Mouse (Mus musculus) heart, adult 11 months (tissue): ENCODE data around the gene Zfp597.

Experiments used
- DNase-seq: peaks from one replicate; pipeline ENCODE4 v3.0.0; 2022

Zfp597 gene

DNA sequence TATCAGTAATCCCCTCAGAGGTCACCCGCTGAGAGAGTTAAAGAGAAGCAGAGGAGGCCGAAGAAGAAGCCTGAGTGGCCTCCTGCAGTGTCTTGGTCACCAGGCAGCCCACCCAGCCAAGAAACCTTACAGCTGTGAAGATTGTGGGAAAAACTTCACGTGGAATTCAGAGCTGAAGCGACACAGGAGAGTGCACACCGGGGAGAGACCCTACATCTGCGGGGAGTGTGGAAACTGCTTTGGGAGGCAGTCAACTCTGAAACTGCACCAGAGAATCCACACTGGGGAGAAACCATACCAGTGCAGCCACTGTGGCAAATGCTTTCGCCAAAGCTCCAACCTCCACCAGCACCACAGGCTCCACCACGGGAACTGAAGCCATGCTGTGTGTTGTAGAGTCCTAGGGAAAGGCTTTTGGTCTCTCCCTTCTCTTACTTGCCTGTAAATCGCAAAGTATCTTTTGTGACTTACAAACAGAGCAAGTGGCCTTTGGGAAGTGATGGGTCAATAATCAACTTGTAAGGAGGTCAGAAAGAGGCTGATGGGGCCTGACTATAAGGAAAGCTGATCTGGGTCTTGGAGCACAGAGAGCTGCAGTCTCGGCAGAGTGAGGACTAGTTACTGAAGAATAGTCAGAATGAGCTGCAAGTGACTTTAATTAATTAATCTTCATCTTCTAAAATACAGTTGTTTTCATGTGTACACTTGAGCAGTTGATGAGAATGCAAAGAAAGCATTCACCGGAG is 29.8 kb downstream of the Zfp597 start:
- DNase-seq: peak; percentile 79

DNA sequence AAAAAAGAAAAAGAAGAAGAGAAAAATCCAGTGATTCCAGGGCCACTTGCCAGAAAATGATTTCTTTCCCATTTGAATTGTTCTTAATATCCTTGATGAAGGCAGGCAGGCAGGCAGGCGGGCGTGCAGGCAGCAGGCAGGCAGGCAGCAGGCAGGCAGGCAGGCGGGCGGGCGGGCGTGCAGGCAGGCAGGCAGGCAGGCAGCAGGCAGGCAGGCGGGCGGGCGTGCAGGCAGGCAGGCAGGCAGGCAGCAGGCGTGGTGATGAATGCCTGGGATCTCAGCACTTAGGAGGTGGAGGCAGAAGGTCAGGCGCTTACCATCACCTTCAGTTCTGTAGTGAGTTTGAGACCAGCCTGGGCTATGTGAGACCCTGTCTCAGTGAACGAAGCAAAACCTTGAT is 31.8 kb downstream of the Zfp597 start:
- peak; percentile 42 for DNase-seq

DNA sequence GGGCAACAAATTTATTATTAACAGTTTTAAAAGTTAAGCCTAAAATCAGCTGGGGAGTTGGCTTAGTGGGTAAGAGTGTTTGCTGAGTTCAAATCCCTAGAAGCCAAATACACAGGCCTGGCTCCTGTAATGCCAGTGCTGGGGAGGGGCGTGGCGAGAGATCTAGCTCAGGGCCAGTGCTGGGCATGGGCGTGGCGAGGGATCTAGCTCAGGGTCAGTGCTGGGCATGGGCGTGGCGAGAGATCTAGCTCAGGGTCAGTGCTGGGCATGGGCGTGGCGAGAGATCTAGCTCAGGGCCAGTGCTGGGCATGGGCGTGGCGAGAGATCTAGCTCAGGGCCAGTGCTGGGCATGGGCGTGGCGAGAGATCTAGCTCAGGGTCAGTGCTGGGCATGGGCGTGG is 33.1 kb downstream of the Zfp597 start:
- DNase-seq: peak; percentile 56

DNA sequence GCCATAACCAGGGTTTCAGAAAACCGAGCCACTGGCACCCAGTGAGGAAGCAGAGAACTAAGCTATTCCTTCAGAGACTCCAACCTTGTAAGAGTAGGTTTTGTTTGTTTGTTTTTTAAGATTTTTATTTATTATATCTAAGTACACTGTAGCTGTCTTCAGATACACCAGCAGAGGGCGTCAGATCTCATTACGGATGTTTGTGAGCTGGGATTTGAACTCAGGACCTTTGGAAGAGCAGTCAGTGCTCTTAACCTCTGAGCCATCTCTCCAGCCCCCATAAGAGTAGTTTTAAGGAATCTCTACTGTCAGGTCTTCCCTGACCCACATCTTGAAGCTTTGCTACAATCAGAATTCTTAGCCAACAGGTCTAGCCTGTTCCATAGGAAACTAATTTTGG is 35.9 kb downstream of the Zfp597 start:
- no peak for DNase-seq

DNA sequence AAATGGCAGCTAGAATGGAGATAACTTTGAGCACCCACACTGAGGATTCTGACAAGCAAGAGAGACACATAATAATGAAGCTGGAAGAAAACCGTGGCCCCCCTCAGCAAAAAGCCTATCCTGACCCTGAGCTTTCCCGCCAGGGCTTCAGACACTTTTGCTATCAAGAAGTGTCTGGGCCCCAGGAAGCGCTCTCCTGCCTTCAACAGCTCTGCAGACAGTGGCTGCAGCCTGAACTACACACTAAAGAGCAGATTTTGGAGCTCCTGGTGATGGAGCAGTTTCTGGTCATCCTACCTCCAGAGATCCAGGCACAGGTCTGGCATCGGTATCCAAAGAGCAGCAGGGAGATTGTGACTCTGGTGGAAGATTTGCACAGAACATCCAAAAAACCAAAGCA is 36.5 kb downstream of the Zfp597 start:
- DNase-seq: no peak

DNA sequence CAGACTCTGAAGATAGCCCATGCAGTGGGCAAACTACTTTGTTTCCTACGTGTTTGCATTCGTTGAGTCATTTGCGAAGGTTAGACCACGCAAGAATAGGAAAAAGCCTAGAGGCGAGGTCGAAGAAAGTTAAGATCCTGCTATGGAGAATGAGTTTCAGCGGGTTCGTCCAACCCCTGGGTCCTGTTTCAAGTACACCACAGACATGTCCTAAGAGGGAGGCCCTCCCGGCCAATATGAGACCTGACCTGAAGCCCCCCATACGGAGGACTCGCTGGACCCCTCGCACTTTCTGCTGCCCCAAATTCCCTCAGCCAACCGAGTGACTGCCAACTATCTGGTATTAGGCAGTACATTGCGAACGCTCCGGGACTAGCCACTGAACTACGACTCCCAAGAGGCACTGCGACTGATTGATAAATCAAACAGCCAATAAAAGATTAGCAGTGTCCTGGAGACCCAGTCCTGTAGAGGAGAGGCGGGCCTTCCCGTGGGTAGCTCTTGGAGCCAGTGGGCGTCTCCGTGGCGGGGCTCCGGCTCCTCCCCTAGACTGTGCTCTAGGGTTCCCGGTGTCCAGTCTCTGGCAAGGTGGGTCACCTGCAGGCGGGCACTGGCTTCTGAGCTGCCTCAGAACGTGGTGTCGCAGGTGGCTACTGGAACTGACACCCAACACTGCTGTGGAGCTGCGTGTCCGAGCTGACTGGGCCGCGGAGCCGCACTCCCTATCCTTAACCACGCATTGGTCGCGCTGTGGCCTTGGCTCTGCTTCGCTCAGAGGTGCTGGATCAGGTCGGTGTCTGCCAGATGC is 37.4 kb downstream of the Zfp597 start, which contains the start of gene Zfp174:
Gene Zfp174, plus strand, starts transcription at position 558 of the 808 bp plus-strand sequence.
- DNase-seq: peak; percentile 100

DNA sequence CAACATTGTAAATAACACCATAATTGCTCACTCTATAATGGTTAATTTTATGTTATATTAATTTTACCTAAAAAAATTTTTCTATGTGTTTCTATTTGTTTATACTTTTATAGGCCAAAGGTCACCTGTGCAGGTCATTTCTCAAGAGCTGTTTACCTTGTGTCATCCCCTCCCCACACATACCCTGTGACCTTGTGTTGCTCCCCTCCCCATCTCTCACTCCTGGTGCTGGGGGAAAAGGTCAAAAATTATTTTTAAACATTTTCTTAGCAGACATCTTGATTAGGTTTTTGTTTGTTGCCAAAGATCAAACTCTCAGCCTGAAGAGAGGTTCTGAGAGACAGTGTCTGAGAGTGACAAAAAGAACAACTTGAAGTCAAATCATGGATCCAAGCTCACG is 40.6 kb downstream of the Zfp597 start:
- DNase-seq: no peak

DNA sequence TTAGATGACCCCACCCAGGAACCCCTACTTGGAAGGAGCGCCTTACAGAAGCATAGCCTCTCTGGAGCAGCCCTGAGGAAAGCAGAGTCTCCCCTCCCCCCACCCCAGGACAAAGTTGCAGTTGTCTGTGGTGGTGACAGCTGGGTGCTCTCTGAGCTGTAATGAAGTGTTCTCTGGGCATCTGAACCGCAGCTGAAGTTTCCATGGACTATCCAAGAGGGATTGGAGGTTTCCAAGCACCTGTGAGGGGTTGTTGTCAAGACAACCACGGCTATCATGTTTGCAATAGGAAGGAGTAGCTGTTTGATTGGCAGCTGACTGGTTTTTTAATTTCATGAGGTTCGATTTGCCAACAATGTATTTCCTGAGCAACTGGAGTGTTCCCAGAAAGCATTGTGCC is 41.4 kb downstream of the Zfp597 start:
- DNase-seq: peak; percentile 11

DNA sequence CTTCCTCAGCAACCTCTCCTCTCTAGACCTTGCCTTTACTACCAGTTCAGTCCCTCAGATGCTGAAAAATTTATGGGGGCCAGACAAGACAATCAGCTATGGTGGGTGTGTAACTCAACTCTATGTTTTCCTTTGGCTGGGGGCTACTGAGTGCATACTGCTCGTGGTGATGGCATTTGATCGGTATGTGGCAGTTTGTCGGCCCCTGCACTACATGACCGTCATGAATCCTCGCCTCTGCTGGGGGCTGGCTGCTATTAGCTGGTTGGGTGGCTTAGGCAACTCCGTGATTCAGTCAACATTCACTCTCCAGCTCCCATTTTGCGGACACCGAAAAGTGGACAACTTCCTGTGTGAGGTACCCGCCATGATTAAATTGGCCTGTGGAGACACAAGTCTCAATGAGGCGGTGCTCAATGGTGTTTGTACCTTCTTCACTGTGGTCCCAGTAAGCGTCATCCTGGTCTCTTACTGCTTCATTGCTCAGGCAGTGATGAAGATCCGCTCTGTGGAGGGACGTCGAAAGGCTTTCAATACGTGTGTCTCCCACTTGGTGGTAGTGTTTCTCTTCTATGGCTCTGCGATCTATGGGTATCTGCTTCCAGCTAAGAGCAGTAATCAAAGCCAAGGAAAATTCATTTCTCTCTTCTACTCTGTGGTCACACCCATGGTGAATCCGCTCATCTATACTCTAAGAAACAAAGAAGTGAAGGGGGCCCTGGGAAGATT is 45.0 kb downstream of the Zfp597 start:
- DNase-seq: no peak

DNA sequence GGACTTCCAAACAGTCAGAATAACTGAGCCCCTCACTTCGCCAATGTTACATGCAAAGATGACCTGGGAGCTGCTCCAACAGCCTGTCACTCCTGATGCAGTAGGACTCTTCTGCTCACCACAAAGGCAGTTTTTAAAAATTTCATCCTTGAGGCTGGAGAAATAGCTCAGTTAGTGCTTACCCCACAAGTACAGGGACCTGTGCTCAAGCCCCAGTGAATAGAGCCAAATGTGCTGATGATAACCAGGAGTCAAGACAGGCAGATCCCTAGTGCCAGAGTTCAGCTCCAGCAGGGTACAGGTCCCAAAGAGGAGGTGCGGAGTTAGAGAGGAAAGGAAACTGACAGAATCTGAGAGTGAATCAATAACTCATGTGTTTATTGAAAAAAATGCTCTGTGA is 48.9 kb downstream of the Zfp597 start:
- DNase-seq: peak; percentile 59

DNA sequence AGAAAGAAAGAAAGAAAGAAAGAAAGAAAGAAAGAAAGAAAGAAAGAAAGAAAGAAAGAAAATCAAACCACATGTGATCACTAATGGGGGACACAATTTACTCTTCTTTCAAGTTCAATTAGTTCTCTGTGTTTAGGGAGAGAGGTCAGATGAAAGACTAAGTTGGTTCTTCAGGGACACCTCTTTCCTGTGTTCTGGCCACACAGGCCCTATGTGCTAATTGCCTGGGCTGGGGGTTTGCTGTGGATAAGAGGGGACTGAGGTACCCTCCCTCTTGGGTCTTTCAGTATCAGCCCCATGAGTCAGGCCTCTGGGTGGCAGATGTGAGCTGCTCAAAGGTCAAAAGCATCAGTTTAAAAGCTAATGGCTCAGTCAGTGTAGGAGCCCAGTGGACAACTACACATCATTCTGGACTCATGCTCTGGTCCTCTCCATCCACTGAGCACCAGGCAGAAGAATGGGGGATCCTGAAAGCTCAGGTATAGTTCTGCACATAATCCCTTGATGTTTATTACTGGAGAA is 53.7 kb downstream of the Zfp597 start, which contains the start of gene Olfr15:
Gene Olfr15, plus strand, starts transcription at position 291 of the 522 bp plus-strand sequence.
- peak; percentile 19 for DNase-seq

DNA sequence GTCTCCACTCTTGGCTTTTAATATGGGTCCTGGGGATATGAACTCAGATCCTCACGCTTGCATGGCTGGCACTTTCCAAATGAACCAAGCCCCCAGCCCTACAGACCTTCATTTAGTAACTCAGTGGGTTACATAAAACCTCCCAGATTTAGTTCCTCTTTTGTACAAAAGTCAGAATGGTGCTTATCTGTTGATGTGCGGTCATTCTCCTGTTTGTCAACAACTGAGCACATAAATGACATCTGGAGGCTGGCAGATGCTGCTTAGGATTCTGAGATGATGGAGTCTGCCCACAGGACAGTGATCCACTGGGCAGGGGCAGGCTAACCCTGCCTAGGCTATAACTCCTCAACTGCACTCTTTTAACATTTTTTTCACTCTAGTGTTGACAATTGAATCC is 54.6 kb downstream of the Zfp597 start:
- DNase-seq: peak; percentile 75

DNA sequence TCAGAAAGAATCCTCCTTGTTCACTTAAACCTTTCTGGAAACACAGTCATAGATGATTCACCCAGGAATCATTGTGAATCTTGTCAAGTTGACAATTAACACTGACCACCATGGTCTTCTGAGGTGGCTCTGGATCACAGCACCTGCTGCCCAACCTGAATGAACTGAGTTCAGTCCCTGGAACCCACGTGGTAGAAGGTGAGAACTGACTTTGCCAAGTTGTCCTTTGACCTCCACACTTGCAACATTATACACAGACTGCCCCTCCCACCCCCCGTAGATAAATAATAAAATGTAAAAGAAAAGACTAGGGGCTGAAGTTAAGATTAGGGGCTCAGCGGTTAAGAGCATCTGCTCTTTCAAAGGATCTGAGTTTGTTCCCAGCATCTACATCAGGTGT is 56.3 kb downstream of the Zfp597 start:
- peak; percentile 19 for DNase-seq

DNA sequence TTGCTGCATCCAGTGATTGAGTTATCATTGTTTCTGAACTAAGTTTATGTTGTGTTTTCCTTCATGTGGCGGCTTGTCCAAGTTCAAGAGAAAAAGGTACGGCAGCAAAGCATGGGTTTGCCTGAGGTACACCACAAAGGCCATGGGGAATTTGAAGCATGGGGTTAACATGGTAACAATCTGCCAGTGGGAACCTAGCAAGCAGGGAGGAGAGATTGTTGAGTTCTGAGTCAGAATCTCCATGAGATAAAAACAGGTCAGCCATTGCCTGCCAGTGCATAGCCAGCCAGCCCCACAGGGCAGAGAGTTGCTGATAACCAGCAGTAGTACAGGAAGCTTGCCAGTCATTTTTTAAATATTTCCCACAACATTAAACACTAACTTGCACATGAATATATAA is 64.2 kb downstream of the Zfp597 start:
- peak; percentile 87 for DNase-seq

DNA sequence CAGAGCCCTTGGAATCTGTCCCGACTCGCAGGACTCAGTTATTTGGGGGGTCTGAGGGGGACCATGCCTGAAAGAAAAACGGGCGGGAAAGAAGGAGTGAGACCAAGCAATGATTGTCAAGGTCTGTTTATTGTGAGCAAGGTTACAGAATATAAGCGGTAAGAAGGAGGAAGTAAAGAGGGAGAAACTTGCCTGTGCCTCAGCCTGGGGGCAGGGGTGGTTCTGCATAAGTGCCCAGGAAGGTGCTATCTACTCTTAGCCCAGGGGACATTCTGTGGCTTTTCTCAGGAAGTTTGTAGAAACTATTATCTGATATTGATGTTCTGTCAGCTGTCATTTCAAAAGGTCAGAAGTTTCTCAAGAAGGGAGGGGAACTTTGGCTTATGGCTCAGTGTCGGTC is 69.7 kb downstream of the Zfp597 start:
- peak; percentile 40 for DNase-seq
